Mouse (Mus musculus): ENCODE results near the gene D330020A13Rik. TPM values are rescaled to one million over a fixed set of nuclear protein-coding genes. Genes with fewer than 3 reads are reported as not detected.

D330020A13Rik gene
- total RNA-seq, 1 experiment from 2014 or later = not detected

DNA sequence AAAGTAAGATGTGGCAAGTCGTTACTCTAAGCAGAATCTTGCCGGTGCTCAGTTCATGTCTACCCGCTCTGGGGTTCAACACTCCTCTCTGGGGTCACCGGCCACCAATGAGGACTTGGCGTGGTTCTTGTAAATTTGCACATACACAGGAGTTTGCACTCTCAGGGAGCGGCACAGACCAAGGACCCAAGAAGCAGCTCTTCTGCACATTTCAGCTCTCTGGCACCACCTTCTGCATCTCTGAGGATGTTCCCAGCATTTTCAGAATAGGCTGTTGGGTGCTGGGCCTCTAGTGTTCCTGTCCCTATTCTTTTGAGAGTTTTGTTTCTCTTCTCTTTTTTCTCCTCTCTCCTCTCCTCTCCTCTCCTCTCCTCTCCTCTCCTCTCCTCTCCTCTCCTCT lies 7.0 kb downstream of the D330020A13Rik start:
- peak; percentile 65 for DNase-seq

DNA sequence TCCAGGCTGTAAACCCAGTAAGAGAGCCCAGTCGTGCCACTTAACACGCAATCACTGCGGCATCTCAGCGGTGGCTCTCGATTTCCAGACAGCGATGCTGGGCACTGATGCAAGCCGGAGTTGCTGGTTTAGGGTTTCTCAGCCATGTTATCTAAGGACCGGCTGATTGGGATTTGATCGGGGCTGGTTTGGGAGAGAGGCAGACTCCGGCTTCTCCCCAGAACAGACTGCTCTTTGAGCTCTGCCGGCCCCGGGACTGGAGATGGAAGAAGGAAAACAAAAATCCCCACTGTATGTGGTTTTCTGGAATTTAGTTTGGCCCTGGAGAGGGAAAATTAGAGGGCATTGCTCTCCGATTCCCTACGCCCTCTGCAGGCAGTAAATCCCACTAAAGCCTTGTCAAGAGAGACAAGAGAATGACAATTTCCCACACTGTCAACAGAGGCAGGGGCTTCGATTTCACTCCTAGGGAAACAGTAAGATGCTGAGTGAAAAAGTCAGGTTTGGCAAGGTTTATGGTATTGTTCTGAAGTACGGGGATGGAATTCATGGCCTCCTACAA lies 8.7 kb downstream of the D330020A13Rik start:
- no peak for DNase-seq

DNA sequence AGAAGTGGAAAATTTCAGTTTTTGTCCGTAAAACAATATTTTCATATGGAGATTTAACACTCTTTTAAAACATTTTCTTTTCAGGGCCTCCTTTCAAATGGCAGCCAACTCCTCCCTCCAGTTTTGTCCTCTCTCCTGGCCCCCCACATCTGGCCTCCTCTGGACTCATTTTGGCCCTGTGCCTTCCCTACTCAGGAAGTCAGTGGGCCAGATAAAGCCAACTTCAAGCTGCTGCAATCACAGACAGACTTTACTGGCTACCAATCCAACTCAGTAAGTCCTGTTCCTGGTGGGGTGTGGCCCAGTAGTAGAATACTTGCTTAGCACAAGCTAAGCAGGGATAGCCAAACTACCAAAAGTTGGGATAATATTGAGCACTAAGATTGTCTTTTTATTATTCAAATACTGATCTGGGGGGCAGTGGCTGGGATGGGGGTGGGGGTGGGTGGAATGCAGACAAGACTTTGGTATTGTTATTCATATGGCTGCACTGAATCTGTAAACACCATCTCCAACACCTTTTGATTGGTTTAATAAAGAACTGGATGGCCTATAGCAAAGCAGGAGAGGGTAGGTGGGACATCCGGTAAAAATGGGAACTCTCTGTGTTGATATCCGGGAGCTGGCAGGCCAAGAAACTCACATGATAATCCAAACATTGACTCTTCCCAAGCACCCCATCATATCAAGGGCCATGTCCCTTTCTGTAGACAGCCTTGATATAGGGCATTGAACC lies 12.9 kb downstream of the D330020A13Rik start:
- no peak for DNase-seq

DNA sequence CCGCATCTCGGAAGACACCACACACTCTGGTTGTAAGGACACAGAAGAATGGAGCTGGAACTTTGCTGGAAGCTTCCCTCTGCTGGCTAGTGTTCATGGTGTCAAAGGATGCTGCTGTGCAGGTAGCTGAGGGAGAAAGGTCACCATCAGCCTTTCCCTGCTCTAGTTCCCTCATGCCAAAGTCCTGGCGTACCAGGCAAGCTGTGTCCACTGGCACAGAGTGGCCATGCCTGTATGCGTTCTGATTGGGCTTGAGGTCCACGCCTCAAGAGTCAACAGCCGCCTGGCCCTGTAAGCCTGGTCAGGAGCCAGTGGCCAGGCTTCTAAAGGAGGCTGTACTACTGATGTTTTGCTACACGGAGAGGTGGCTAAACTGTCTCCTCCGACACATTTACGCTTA lies 15.2 kb downstream of the D330020A13Rik start:
- DNase-seq = no peak

DNA sequence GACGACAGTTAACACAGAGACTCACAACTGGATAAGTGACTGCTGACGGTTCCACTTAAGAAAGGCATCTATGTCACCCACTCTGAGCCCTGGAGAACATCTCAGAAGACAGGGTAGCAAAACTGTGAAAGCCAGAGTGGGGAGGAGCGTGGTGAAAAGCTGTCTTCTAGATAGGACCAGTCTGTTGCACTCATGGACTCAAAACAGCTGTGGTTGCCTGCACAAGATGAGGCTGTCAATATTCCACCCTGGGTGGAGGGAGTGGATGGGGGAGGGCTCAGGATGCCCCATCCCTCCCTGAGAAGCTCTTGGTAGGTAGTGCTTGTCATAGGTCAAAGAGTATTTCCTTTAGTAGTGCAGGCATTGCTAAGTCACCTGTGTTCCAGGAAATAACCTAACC lies 15.6 kb downstream of the D330020A13Rik start:
- DNase-seq = no peak

DNA sequence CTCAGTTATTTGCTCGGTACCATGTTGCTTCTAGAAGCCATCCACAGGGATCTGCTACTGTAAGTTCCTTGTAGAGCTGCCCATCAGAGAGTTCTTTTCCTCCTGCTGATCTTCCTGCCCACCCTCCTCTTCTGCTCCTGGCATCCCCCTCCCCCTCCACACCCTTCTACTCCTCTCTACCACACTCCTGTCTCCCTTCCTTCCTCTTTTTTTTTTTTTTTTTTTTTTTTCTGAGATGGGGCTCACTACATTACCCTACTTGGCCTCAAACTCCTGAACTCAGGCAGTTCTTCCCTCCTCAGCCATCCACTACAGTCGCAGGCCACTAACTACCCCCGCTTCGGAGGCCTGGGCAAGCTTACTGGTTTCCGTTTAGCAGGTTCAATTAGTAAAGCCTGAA lies 18.3 kb downstream of the D330020A13Rik start:
- no peak for DNase-seq

DNA sequence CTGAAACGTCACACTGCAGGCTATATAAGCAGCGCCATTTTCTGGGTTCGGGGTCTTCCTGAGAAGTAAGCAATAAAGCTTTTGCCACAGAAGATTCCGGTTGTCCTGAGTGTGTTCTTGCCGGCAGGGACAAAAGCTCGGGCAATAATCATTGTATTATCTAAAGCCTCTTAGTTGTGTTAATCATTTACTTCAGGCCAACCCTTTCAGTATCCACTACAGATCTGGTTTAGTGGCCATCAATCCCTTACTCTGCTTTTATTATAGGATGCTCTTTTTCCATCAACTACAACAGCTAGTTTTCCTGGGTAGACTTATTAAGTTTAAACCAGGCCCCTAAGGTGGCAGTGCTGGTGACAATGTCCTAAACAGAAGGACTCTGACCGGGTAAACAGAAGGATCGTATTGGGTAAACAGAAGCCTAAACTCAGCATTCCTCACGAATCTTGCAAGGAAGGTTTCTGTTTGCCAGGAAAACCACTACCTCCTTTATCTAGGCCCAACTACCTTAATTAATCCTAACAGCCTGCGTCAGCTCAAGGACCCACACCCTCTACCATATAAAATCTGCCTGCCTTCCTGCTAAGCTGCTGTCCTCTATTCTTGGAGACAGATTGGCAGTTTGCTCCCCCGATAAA lies 24.3 kb downstream of the D330020A13Rik start:
- DNase-seq = no peak

DNA sequence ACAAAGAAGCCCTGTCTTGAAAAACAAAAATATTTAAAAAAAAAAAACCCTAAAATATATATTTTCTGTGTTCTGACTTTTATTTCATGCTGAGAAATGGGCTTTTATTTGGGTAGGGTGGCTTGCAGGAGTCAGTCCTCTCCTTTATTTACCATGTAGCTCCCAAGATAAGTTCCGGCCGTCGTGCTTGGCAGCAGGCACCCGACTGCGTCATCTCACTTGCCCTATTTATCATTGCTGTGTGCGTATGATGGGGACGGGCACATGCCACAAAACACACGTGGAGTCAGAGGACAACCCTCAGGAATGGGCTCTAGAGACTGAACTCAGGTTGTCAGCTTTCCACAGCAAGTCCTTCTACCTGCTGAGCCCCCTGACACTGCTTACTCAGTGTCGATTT lies 25.0 kb downstream of the D330020A13Rik start:
- no peak for DNase-seq

DNA sequence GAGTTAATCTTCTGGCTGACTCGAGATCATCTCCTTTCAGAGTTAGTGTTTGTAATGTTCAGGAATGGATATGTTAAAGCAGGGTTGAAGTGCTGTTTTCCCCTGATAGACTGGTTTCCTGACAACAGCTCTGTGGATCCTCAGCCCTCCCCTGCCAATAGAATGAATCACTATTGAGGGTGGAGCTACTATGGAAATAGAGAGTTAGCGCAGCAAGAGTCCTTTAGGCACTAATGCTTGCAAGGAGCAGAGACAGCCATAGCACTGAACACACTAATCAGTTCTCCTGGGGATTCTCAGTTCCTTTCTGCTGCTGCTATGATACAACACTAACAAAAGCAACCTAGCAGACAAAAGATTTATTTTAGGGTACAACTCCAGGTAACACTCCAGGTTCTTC lies 26.2 kb downstream of the D330020A13Rik start:
- no peak for DNase-seq

DNA sequence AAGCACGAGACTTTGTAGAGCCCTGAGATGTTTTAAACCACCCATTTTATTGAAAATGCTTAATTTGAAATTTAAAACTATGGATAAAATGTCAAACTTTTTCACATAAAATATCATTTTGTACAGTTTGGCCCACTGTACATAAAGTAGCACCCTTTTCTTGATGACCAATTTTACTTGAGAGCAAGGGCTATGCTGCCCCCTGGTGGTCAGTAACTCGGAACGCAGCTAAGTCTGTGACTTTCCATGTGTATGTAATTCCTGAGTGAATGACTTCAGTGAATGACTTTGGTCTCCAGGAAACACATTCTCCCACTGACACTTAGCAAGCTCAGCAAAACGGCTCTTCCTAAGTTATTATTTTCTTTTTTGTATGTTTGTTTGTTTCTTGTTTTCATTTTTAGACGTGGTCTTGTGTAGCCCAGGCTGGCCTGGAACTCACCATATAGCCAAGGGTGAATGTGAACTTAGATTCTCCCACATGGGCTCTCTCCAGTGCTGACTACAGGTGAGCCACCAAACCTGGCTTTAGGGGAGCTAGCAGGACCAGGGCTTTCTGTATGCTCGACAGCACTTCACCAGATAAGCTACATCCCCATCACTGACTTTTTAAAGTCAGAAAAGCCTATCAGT lies 30.2 kb downstream of the D330020A13Rik start:
- DNase-seq = peak; percentile 78

DNA sequence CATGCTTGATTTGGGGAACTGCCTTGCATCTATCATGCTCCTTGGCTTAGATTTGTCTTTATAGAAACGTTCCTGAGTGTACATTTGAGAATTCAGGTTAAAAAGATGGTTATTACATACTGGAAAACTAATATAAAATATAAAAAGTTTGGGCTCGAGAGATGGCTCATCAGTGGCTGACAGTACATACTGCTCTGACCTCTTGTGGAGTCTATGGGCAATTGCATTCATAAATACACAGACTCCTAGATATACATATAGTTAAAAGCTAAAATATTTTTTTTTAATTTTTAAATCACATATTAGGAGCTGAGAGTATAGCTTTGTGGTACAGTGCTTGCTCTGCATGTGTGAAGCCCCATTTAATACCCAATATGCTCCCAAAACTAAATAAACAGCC lies 38.2 kb downstream of the D330020A13Rik start:
- DNase-seq = no peak

DNA sequence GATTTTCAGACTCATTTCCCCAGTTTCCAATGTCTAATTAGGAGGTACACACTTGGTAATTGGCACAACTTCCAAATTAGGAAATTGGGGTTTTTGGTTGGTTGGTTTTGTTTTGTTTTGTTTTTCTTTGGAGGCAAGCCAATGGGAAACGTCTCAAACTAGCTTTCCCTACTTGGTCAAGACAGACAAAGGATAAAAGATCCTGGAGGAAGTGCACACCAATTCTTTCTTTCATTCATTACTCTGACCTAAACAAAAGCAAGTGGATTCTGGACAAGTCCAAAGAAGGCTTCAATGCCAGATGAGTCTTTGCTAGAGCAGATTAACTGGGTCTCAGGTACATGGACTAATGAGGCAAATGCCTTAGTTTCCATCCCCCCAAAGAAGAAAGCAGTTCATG lies 49.8 kb downstream of the D330020A13Rik start:
- DNase-seq = no peak

Other genes with a start within 250 kb of the D330020A13Rik start
- gene Ninj2, start 201.0 kb upstream of the D330020A13Rik start, total RNA-seq (2021) = not detected in 2 replicates
- 5.4 and 5.6 TPM in 2 replicates for gene B4galnt3, start 195 bp downstream of the D330020A13Rik start, total RNA-seq (2021)
- 54.8 and 58.4 TPM in 2 replicates for gene Kdm5a, start 69.8 kb downstream of the D330020A13Rik start, total RNA-seq (2021)
- 10.5 and 10.7 TPM in 2 replicates for gene Ccdc77, start 70.0 kb downstream of the D330020A13Rik start, total RNA-seq (2021)
- gene Il17ra, start 168.9 kb downstream of the D330020A13Rik start, total RNA-seq (2021) = 9.1 and 15.0 TPM in 2 replicates
- 0.15 and 0.23 TPM in 2 replicates for gene Tmem121b, start 199.4 kb downstream of the D330020A13Rik start, total RNA-seq (2021)
- 25.6 and 29.9 TPM in 2 replicates for gene Hdhd5, start 237.0 kb downstream of the D330020A13Rik start, total RNA-seq (2021)